In the genomic region with DNA sequence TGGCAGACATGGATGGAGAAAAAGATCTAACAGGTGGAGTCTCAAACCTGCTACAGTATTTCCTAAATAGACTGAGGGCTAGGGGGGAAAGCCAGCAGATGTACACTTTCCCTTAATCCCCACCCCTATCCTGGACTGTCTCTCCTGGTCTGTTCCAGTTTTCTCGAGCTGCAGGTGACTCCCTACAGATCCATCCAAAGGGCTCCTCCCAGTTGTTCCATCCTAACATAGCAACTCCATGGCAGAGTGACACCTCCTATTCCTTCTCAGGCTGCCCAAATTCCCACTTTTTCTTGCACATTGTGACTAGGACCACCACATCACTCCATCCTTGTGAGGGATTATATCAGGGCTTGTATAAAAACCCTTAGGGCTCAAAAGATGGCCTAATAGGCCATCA, we compare ENCODE assay signal across 10 mouse cellular contexts. TPM values are rescaled to one million over a fixed set of nuclear protein-coding genes. Genes with fewer than 3 reads are reported as not detected.
A peak's percentile ranks its signal among the peaks of the same experiment; 100 is the strongest.
DNase-seq lines count a peak whose midpoint lies in the region; ATAC-seq and TF ChIP-seq lines count a peak whose summit lies in the region.
"Had no signal": no experiment of that assay in that cellular context is flagged by ENCODE, and none has a peak within 500 bp of the region (broad histone marks: within the 10 kb centered on the region; RNA-seq: fewer than 3 reads in every experiment).

No protein-coding gene starts in this region.

- no peak for ATAC-seq in liver, embryonic 13.5 days (ENCODE audit: low read depth)

- no peak for TF ChIP-seq CTCF in gastrocnemius, adult 2 months (IDR thresholded peaks at IDR 0.05)

- H3K27ac ChIP-seq in gastrocnemius, adult 2 months, result peak overlapping the region; percentile 98
- H3K27ac ChIP-seq in liver, embryonic 13.5 days, result peak overlapping the region; percentile 96

- peak overlapping the region; percentile 96 for H3K9ac ChIP-seq in liver, embryonic 13.5 days

- no peak for DNase-seq in gastrocnemius, adult 2 months
- no peak for DNase-seq in gastrocnemius, postnatal 14 days
- DNase-seq in retina, postnatal 1 day, result peak; percentile 6
- no peak for DNase-seq in retina, embryonic 14.5 days (ENCODE audit: low spot score)
- DNase-seq in liver, embryonic 13.5 days, result no peak
- no peak for DNase-seq in left cerebral cortex, adult 8-10 months (ENCODE audit: low spot score in 2 of 2)
- DNase-seq in spleen, postnatal 4 days (ENCODE audit: low spot score in 2 of 2), result no peak
- DNase-seq in thymus, postnatal 25 days, result no peak

- peak overlapping the region; percentile 98 for H3K4me3 ChIP-seq in gastrocnemius, adult 2 months
- peak overlapping the region; percentile 88 for H3K4me3 ChIP-seq in liver, embryonic 13.5 days (replicated peaks)

- WGBS in liver, embryonic 13.5 days (ENCODE audit: insufficient replicate concordance), result 41% methylated on average over 1 of the region's 1 CpGs

- peaks cover 55% of the 10 kb centered on the region for H3K4me1 ChIP-seq in liver, embryonic 13.5 days (replicated peaks)

- peaks cover 18% of the 10 kb centered on the region for H3K36me3 ChIP-seq in liver, embryonic 13.5 days

- intact Hi-C loops in gastrocnemius, adult 2 months (cut with DNase I), result loop anchor here (1.0 to 10.0 kb wide), 4 partner anchors 35 to 509 kb away; a partner anchor contains a TSS
- intact Hi-C loops in gastrocnemius, postnatal 14 days (cut with DNase I; ENCODE audit: low total_unique reads), result loop anchor here (2.0 kb wide), 1 partner anchor 103 kb away; a partner anchor contains a TSS

- H3K4me2 ChIP-seq in liver, embryonic 13.5 days, result peak overlapping the region; percentile 86

- H3K27me3 ChIP-seq in liver, embryonic 13.5 days, result no peaks in the 10 kb centered on the region
- H3K27me3 ChIP-seq: CH12.LX had no signal

- H3K9me3 ChIP-seq in liver, embryonic 13.5 days (replicated peaks), result no peaks in the 10 kb centered on the region

RNA-seq across cellular contexts. Expression of a gene that starts 1.0 kb away (rescaled TPM):
- 100 to 1,000 TPM; 223 to 241 TPM for total RNA-seq in gastrocnemius, adult 2 months (2021)
- 100 to 1,000 TPM; 184 to 200 TPM for total RNA-seq in gastrocnemius, postnatal 14 days (2021)
- polyA plus RNA-seq in liver, embryonic 13.5 days (2015; fragmentation: Nextera tagmentation; extraction: Ambion mirVana), result 212 and 215 TPM in 2 replicates
- total RNA-seq in left cerebral cortex, adult 8-10 months (2022), result 100 to 1,000 TPM; 306 to 326 (median 313) TPM

RNA-seq across cellular contexts. Expression of a gene that starts 57.5 kb away (rescaled TPM):
- 1 to 10 TPM; 1.4 to 5.4 TPM for total RNA-seq in gastrocnemius, adult 2 months (2021)
- 10 to 100 TPM in 1 of 2 experiments, 1 to 10 TPM in 1; 3.5 to 12.3 TPM for total RNA-seq in gastrocnemius, postnatal 14 days (2021)
- 6.8 and 7.2 TPM in 2 replicates for polyA plus RNA-seq in liver, embryonic 13.5 days (2015; fragmentation: Nextera tagmentation; extraction: Ambion mirVana)
- total RNA-seq in left cerebral cortex, adult 8-10 months (2022), result under 1 TPM in 1 of 4 experiments, not detected in 3; 0.46 TPM
- total RNA-seq: CH12.LX; neutrophil, adult 5-6 weeks had no signal

RNA-seq across cellular contexts. Expression of a gene that starts 59.6 kb away (rescaled TPM):
- 10 to 100 TPM; 56.1 to 64.5 TPM for total RNA-seq in gastrocnemius, adult 2 months (2021)
- 10 to 100 TPM; 64.9 to 65.0 TPM for total RNA-seq in gastrocnemius, postnatal 14 days (2021)
- 54.9 and 58.2 TPM in 2 replicates for polyA plus RNA-seq in liver, embryonic 13.5 days (2015; fragmentation: Nextera tagmentation; extraction: Ambion mirVana)
- 100 to 1,000 TPM in 1 of 4 experiments, 10 to 100 TPM in 3; 91.7 to 104 (median 98.1) TPM for total RNA-seq in left cerebral cortex, adult 8-10 months (2022)
